Mouse (Mus musculus) heart, embryonic 12.5 days (tissue): ENCODE results near the gene Kalrn. TPM values are rescaled to one million over a fixed set of nuclear protein-coding genes. Genes with fewer than 3 reads are reported as not detected.
A peak's percentile ranks its signal among the peaks of the same experiment; 100 is the strongest.

Source experiments
- ATAC-seq: fragments of 200-750 bp; cut with Nextera tagmentation; 2 replicates; pipeline ENCODE4 v1.8.0; 2017; ENCODE audit warnings: moderate TSS enrichment, moderate library complexity; ENCODE audit not compliant: insufficient number of reproducible peaks, low FRiP score
- H3K27ac ChIP-seq: fragments of 300-500 bp; sonication (generic); 2 replicates; pipeline ENCODE4 v1.5.1; 2016; ENCODE audit warnings: mild to moderate bottlenecking, moderate library complexity; ENCODE audit not compliant: poor library complexity, severe bottlenecking
- H3K27me3 ChIP-seq: fragments of 300-500 bp; sonication (generic); replicated peaks from 2 replicates; pipeline ENCODE4 v1.6.1; 2016; ENCODE audit warnings: mild to moderate bottlenecking, moderate library complexity
- H3K36me3 ChIP-seq: fragments of 300-500 bp; sonication (generic); 2 replicates; pipeline ENCODE4 v1.6.1; 2016; ENCODE audit warnings: mild to moderate bottlenecking, moderate library complexity
- H3K4me1 ChIP-seq: fragments of 300-500 bp; sonication (generic); replicated peaks from 2 replicates; pipeline ENCODE4 v1.6.1; 2016; ENCODE audit warnings: mild to moderate bottlenecking
- H3K4me2 ChIP-seq: fragments of 300-500 bp; sonication (generic); 2 replicates; pipeline ENCODE4 v1.6.1; 2016; ENCODE audit warnings: mild to moderate bottlenecking, moderate library complexity
- H3K4me3 ChIP-seq: fragments of 300-500 bp; sonication (generic); 2 replicates; pipeline ENCODE4 v1.5.1; 2016; ENCODE audit warnings: mild to moderate bottlenecking
- H3K9ac ChIP-seq: fragments of 300-500 bp; sonication (generic); 2 replicates; pipeline ENCODE4 v1.6.1; 2016; ENCODE audit warnings: mild to moderate bottlenecking, moderate library complexity
- H3K9me3 ChIP-seq: fragments of 300-500 bp; sonication (generic); replicated peaks from 2 replicates; pipeline ENCODE4 v1.6.1; 2016; ENCODE audit warnings: mild to moderate bottlenecking, moderate library complexity
- WGBS: fragments of 180-500 bp; shearing (Covaris S2); methylation state at CpG from one replicate; pipeline ENCODE4 v1.1.7; 2016; 5-methylcytosine and 5-hydroxymethylcytosine counted together
- polyA plus RNA-seq: library from polyadenylated mRNA; unstranded; fragments of >200 nt; fragmentation: Nextera tagmentation; extraction: Ambion mirVana; gene quantifications from 2 replicates; pipeline ENCODE4 v1.2.1, GENCODE M21; 2016

The Kalrn gene
- polyA plus RNA-seq, 1 experiment from 2014 or later = 29.3 TPM

- H3K9me3 ChIP-seq = no peaks in the 10 kb centered on the region
- H3K27ac ChIP-seq = peak overlapping the region; percentile 85
- no peaks in the 10 kb centered on the region for H3K27me3 ChIP-seq
- H3K4me2 ChIP-seq = peak overlapping the region; percentile 35; the same call in 1 of the 2 replicates
- ATAC-seq = peak; percentile 79
- no peak overlapping the region for H3K4me3 ChIP-seq
- H3K36me3 ChIP-seq = no peaks in the 10 kb centered on the region
- 35% methylated on average over 9 of the region's 9 CpGs for WGBS
- H3K4me1 ChIP-seq = peaks cover 61% of the 10 kb centered on the region
- H3K9ac ChIP-seq = no peak overlapping the region; the same call in 1 of the 2 replicates
Measured at GRCm38 (mm10) chr16:33928788-33929462, 644.4 kb downstream of the Kalrn start.

GRCm38 (mm10) chr16:33927263-33927824, 646.0 kb downstream of the Kalrn start:
- H3K4me2 ChIP-seq = no peak overlapping the region
- H3K9me3 ChIP-seq = no peaks in the 10 kb centered on the region
- no peaks in the 10 kb centered on the region for H3K36me3 ChIP-seq
- no peak overlapping the region for H3K4me3 ChIP-seq
- peaks cover 65% of the 10 kb centered on the region for H3K4me1 ChIP-seq
- H3K27me3 ChIP-seq = no peaks in the 10 kb centered on the region
- no peak for ATAC-seq
- 62% methylated on average over 6 of the region's 6 CpGs for WGBS
- H3K27ac ChIP-seq = peak overlapping the region; percentile 18; the same call in 1 of the 2 replicates
- H3K9ac ChIP-seq = no peak overlapping the region

- Histone ChIP-seq H3K9ac (no peak overlapping the region), H3K27me3 (no peaks in the 10 kb centered on the region), H3K9me3 (no peaks in the 10 kb centered on the region), H3K27ac (no peak overlapping the region), H3K4me2 (no peak overlapping the region), H3K4me3 (no peak overlapping the region), H3K4me1 (peaks cover 54% of the 10 kb centered on the region), H3K36me3 (peaks cover 12% of the 10 kb centered on the region)
- no peak for ATAC-seq
- 48% methylated on average over 8 of the region's 8 CpGs for WGBS
Measured at GRCm38 (mm10) chr16:33923758-33924157, 649.6 kb downstream of the Kalrn start.

- Histone ChIP-seq H3K4me2 (no peak overlapping the region), H3K9me3 (no peaks in the 10 kb centered on the region), H3K27me3 (no peaks in the 10 kb centered on the region), H3K27ac (peak overlapping the region; percentile 61; the same call in 1 of the 2 replicates), H3K9ac (no peak overlapping the region), H3K36me3 (peaks cover 12% of the 10 kb centered on the region), H3K4me1 (peaks cover 53% of the 10 kb centered on the region), H3K4me3 (no peak overlapping the region)
- 35% methylated on average over 5 of the region's 5 CpGs for WGBS
- no peak for ATAC-seq
Measured at GRCm38 (mm10) chr16:33923001-33923316, 650.4 kb downstream of the Kalrn start.

- Histone ChIP-seq H3K4me3 (no peak overlapping the region), H3K9ac (no peak overlapping the region), H3K9me3 (no peaks in the 10 kb centered on the region), H3K27me3 (no peaks in the 10 kb centered on the region), H3K27ac (peak overlapping the region; percentile 61; the same call in 1 of the 2 replicates), H3K36me3 (peaks cover 12% of the 10 kb centered on the region), H3K4me1 (peaks cover 53% of the 10 kb centered on the region), H3K4me2 (0 out of 2 replicates have a peak overlapping the region, but pooled peaks have one; percentile 0)
- 25% methylated on average over 18 of the region's 18 CpGs for WGBS
- ATAC-seq = peak; percentile 49; the same call in 1 of the 2 replicates
Measured at GRCm38 (mm10) chr16:33922111-33923000, 651.0 kb downstream of the Kalrn start.

GRCm38 (mm10) chr16:33921514-33921913, 651.8 kb downstream of the Kalrn start:
- H3K4me2 ChIP-seq = no peak overlapping the region
- peaks cover 12% of the 10 kb centered on the region for H3K36me3 ChIP-seq
- no peaks in the 10 kb centered on the region for H3K9me3 ChIP-seq
- no peak overlapping the region for H3K27ac ChIP-seq
- 53% methylated on average over 5 of the region's 5 CpGs for WGBS
- H3K9ac ChIP-seq = no peak overlapping the region
- H3K4me1 ChIP-seq = peaks cover 60% of the 10 kb centered on the region
- H3K4me3 ChIP-seq = no peak overlapping the region
- H3K27me3 ChIP-seq = no peaks in the 10 kb centered on the region
- no peak for ATAC-seq

Other genes with a start within 250 kb of the Kalrn start
- gene Ropn1, start 76.4 kb upstream of the Kalrn start, polyA plus RNA-seq = 0.58 and 0.73 TPM in 2 replicates
- 7.0 and 8.5 TPM in 2 replicates for gene Ccdc14, start 117.1 kb upstream of the Kalrn start, polyA plus RNA-seq
- gene Mylk, start 171.7 kb upstream of the Kalrn start, polyA plus RNA-seq = 5.2 and 5.4 TPM in 2 replicates